Mouse (Mus musculus) thymus, adult 2 months (tissue): Measurements from ENCODE around the gene Sectm1b. TPM values are rescaled to one million over a fixed set of nuclear protein-coding genes. Genes with fewer than 3 reads are reported as not detected.

Experiments used
- DNase-seq: peaks from one replicate; pipeline ENCODE4 v3.0.0; 2021
- H3K27ac ChIP-seq: fragments of 200-500 bp; 2 replicates; pipeline ENCODE4 v1.5.1; 2012; ENCODE audit warnings: low read length, control low read depth; ENCODE audit not compliant: control insufficient read depth, insufficient read depth
- H3K27me3 ChIP-seq: fragments of 200-500 bp; 2 replicates; pipeline ENCODE4 v1.6.1; 2012; ENCODE audit warnings: mild to moderate bottlenecking, low read length, moderate library complexity, mixed read lengths; ENCODE audit not compliant: control insufficient read depth, insufficient read depth
- H3K36me3 ChIP-seq: fragments of 200-500 bp; 2 replicates; pipeline ENCODE4 v1.6.1; 2012; ENCODE audit warnings: mild to moderate bottlenecking, low read length, moderate library complexity; ENCODE audit not compliant: control insufficient read depth, insufficient read depth
- H3K4me1 ChIP-seq: fragments of 200-500 bp; replicated peaks from 2 replicates; pipeline ENCODE4 v1.6.1; 2012; ENCODE audit warnings: low read length; ENCODE audit not compliant: control insufficient read depth, insufficient read depth
- H3K4me3 ChIP-seq: fragments of 200-500 bp; 2 replicates; pipeline ENCODE4 v1.5.1; 2012; ENCODE audit warnings: mild to moderate bottlenecking, low read length, control low read depth, moderate library complexity; ENCODE audit not compliant: control insufficient read depth, insufficient read depth
- CTCF ChIP-seq: fragments of 200-500 bp; IDR thresholded peaks from 2 replicates; pipeline ENCODE4 v1.5.1; 2012; ENCODE audit warnings: mild to moderate bottlenecking, control low read depth, low read length, moderate library complexity, borderline replicate concordance; ENCODE audit not compliant: control insufficient read depth, poor library complexity, insufficient read depth; ENCODE audit errors: extremely low read depth
- POLR2A ChIP-seq: fragments of 200-500 bp; IDR thresholded peaks from 2 replicates; pipeline ENCODE4 v1.6.1; 2012; ENCODE audit warnings: mild to moderate bottlenecking, low read length, control low read depth, moderate library complexity; ENCODE audit not compliant: control insufficient read depth, poor library complexity, insufficient read depth; ENCODE audit errors: extremely low read depth
- whole genome bisulfite sequencing: fragments of 180-500 bp; shearing (Covaris S2); methylation state at CpG from one replicate; pipeline ENCODE4 v1.1.7; 2018; 5-methylcytosine and 5-hydroxymethylcytosine counted together
- polyA plus RNA-seq: library from polyadenylated mRNA; depleted of rRNA; stranded (reverse); fragments of >200 nt; gene quantifications from 2 replicates; pipeline ENCODE4 v1.2.3, GENCODE M21; 2012

Gene Sectm1b
- polyA plus RNA-seq, 1 experiment = 1.2 TPM

GRCm38 (mm10) chr11:121038366-121039240, 24.8 kb downstream of the Sectm1b start:
- Histone ChIP-seq H3K36me3 (no peaks in the 10 kb centered on the region), H3K4me1 (peaks cover 24% of the 10 kb centered on the region), H3K27ac (peak overlapping the region; percentile 75), H3K4me3 (peak overlapping the region; percentile 22), H3K27me3 (no peaks in the 10 kb centered on the region)
- 60% methylated on average over 11 of the region's 11 CpGs for WGBS
- no peak for TF ChIP-seq POLR2A
- TF ChIP-seq CTCF = no peak
- DNase-seq = peak; percentile 14

- no peak overlapping the region for H3K4me3 ChIP-seq
- H3K36me3 ChIP-seq = no peaks in the 10 kb centered on the region
- no peak for DNase-seq
- no peak overlapping the region for H3K27ac ChIP-seq
- peaks cover 13% of the 10 kb centered on the region for H3K4me1 ChIP-seq
- H3K27me3 ChIP-seq = no peaks in the 10 kb centered on the region
- WGBS = 21% methylated on average over 5 of the region's 5 CpGs
- TF ChIP-seq CTCF = no peak
- TF ChIP-seq POLR2A = no peak
Measured at GRCm38 (mm10) chr11:121033118-121033517, 30.3 kb downstream of the Sectm1b start.

GRCm38 (mm10) chr11:121027259-121027658, 36.1 kb downstream of the Sectm1b start:
- Histone ChIP-seq H3K27me3 (no peaks in the 10 kb centered on the region), H3K4me3 (no peak overlapping the region), H3K4me1 (no peaks in the 10 kb centered on the region), H3K27ac (no peak overlapping the region), H3K36me3 (no peaks in the 10 kb centered on the region)
- TF ChIP-seq POLR2A (no peak), CTCF (no peak)
- DNase-seq = no peak
- 36% methylated on average over 7 of the region's 7 CpGs for WGBS

- no peaks in the 10 kb centered on the region for H3K27me3 ChIP-seq
- no peak for DNase-seq
- no peak overlapping the region for H3K4me3 ChIP-seq
- no peak for TF ChIP-seq POLR2A
- TF ChIP-seq CTCF = no peak
- WGBS = 67% methylated on average over 6 of the region's 6 CpGs
- no peaks in the 10 kb centered on the region for H3K36me3 ChIP-seq
- H3K4me1 ChIP-seq = 0 out of 2 replicates have a peak, but pooled peaks cover 2% of the 10 kb centered on the region
- no peak overlapping the region for H3K27ac ChIP-seq
Measured at GRCm38 (mm10) chr11:121024163-121024562, 39.2 kb downstream of the Sectm1b start.

GRCm38 (mm10) chr11:121019501-121019900, 43.9 kb downstream of the Sectm1b start:
- Histone ChIP-seq H3K27me3 (no peaks in the 10 kb centered on the region), H3K4me1 (0 out of 2 replicates have a peak, but pooled peaks cover 2% of the 10 kb centered on the region), H3K36me3 (no peaks in the 10 kb centered on the region), H3K27ac (no peak overlapping the region), H3K4me3 (no peak overlapping the region)
- DNase-seq = no peak
- WGBS = 57% methylated on average over 5 of the region's 5 CpGs
- TF ChIP-seq CTCF (no peak), POLR2A (no peak)

- peak; percentile 83; the same call in 1 of the 2 replicates for TF ChIP-seq CTCF
- no peak for TF ChIP-seq POLR2A
- Histone ChIP-seq H3K36me3 (no peaks in the 10 kb centered on the region), H3K4me1 (0 out of 2 replicates have a peak, but pooled peaks cover 2% of the 10 kb centered on the region), H3K27me3 (no peaks in the 10 kb centered on the region), H3K4me3 (no peak overlapping the region), H3K27ac (no peak overlapping the region)
- DNase-seq = peak; percentile 55
- WGBS = 55% methylated on average over 3 of the region's 3 CpGs
Measured at GRCm38 (mm10) chr11:121017703-121018102, 45.7 kb downstream of the Sectm1b start.
